In genomic region chr6:6434261-6434802, GRCm38 (mm10) we compare ENCODE assay signal across 27 mouse cellular contexts.
"Had no signal": no experiment of that assay in that cellular context is flagged by ENCODE, and none has a peak within 500 bp of the region (broad histone marks: within the 10 kb centered on the region; RNA-seq: fewer than 3 reads in every experiment).

No protein-coding gene starts in this region.

- H3K4me1 ChIP-seq: heart, embryonic 13.5 days; heart, embryonic 15.5 days; hindbrain, embryonic 13.5 days; hindbrain, embryonic 15.5 days; limb, embryonic 13.5 days; limb, embryonic 15.5 days; liver, embryonic 12.5 days had no signal

- H3K36me3 ChIP-seq: heart, embryonic 13.5 days; heart, embryonic 15.5 days; hindbrain, embryonic 13.5 days; hindbrain, embryonic 15.5 days; kidney, embryonic 15.5 days; limb, embryonic 13.5 days; limb, embryonic 15.5 days; liver, embryonic 12.5 days had no signal

- ATAC-seq: hindbrain, postnatal 0 days; intestine, embryonic 16.5 days; liver, embryonic 12.5 days had no signal

- H3K27ac ChIP-seq: heart, adult 2 months; heart, embryonic 13.5 days; heart, embryonic 15.5 days; hindbrain, embryonic 13.5 days; hindbrain, embryonic 15.5 days; hindbrain, postnatal 0 days; kidney, embryonic 15.5 days; kidney, postnatal 0 days; limb, embryonic 13.5 days; limb, embryonic 15.5 days; liver, embryonic 12.5 days; liver, embryonic 14.5 days had no signal

- DNase-seq: gastrocnemius, postnatal 36 days; heart, adult 11 months; heart, adult 2 months; heart, postnatal 14 days; heart, postnatal 36 days; kidney, adult 11 months; kidney, adult 2 months; kidney, adult 9 months; kidney, postnatal 14 days; kidney, postnatal 36 days; layer of hippocampus, adult 9-11 months; layer of hippocampus, postnatal 36 days; left cerebral cortex, postnatal 4 days; lung, adult 18-20 months had no signal

- H3K9me3 ChIP-seq: heart, embryonic 13.5 days; heart, embryonic 15.5 days; hindbrain, embryonic 13.5 days; hindbrain, embryonic 15.5 days; limb, embryonic 15.5 days; liver, embryonic 12.5 days had no signal

- H3K4me3 ChIP-seq: heart, adult 2 months; heart, embryonic 13.5 days; heart, embryonic 15.5 days; hindbrain, embryonic 13.5 days; hindbrain, embryonic 15.5 days; kidney, embryonic 15.5 days; limb, embryonic 13.5 days; limb, embryonic 15.5 days; liver, embryonic 12.5 days had no signal

- H3K27me3 ChIP-seq: heart, embryonic 13.5 days; heart, embryonic 15.5 days; hindbrain, embryonic 13.5 days; hindbrain, embryonic 15.5 days; kidney, embryonic 15.5 days; limb, embryonic 13.5 days; limb, embryonic 15.5 days; liver, embryonic 12.5 days had no signal

- H3K4me2 ChIP-seq: heart, embryonic 11.5 days; heart, embryonic 13.5 days; heart, embryonic 15.5 days; hindbrain, embryonic 13.5 days; hindbrain, embryonic 15.5 days; kidney, embryonic 15.5 days; limb, embryonic 13.5 days; limb, embryonic 15.5 days; liver, embryonic 12.5 days had no signal

- H3K9ac ChIP-seq: heart, embryonic 13.5 days; heart, embryonic 15.5 days; hindbrain, embryonic 13.5 days; hindbrain, embryonic 15.5 days; kidney, embryonic 15.5 days; limb, embryonic 13.5 days; limb, embryonic 15.5 days; liver, embryonic 12.5 days; liver, embryonic 14.5 days had no signal
